Mouse (Mus musculus) gastrocnemius, adult 2 months (tissue): ENCODE results near the gene Ccr8. TPM values are rescaled to one million over a fixed set of nuclear protein-coding genes. Genes with fewer than 3 reads are reported as not detected.

ENCODE experiments used
- DNase-seq: peaks from one replicate; pipeline ENCODE4 v3.0.0; 2022
- H3K27ac ChIP-seq: fragments of 200-600 bp; 2 replicates; pipeline ENCODE4 v1.8.1; 2022; ENCODE audit warnings: mild to moderate bottlenecking
- H3K4me3 ChIP-seq: fragments of 200-600 bp; 2 replicates; pipeline ENCODE4 v1.8.1; 2022; ENCODE audit warnings: mild to moderate bottlenecking, moderate library complexity
- CTCF ChIP-seq: fragments of 200-600 bp; IDR thresholded peaks from 2 replicates; pipeline ENCODE4 v1.8.1; 2022; ENCODE audit warnings: antibody characterized with exemption, mild to moderate bottlenecking, moderate library complexity
- intact Hi-C: fragments of 180-260 bp; cut with DNase I; formaldehyde crosslinking; loops from one replicate; pipeline ENCODE4 v1.15.1; 2025
- total RNA-seq, 2 experiments: library from RNA; stranded (reverse); gene quantifications; 2 replicates each; pipeline ENCODE4 v1.2.3; 2021

The Ccr8 gene
- total RNA-seq, 2 experiments from 2014 or later, result not detected

DNA sequence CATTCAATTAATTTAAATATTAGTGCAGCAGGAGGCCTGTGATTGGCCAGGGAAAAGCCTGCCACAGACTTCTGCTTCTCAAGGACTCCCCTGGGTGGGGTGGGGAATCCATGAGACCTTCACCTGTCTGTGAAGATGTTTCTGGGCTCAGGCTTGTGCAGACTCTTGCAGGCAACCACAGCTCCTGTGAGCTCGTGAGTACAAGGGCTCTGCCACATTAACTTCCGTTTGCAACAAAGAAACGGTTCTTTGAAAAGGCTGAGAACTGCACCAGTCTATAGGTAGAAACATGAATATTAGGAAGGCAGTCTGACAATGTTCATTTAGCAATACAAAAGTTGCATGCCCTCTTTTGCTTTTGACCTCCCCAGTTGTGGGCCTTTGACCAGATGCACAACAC is 13.7 kb upstream of the Ccr8 start:
- no peak for TF ChIP-seq CTCF
- intact Hi-C loops, result loop anchor here (10.0 kb wide), 1 partner anchor 143 kb away; the partner anchor contains the start of genes Gorasp1 and Ttc21a
- Histone ChIP-seq H3K27ac (no peak overlapping the region), H3K4me3 (no peak overlapping the region)
- DNase-seq, result no peak

DNA sequence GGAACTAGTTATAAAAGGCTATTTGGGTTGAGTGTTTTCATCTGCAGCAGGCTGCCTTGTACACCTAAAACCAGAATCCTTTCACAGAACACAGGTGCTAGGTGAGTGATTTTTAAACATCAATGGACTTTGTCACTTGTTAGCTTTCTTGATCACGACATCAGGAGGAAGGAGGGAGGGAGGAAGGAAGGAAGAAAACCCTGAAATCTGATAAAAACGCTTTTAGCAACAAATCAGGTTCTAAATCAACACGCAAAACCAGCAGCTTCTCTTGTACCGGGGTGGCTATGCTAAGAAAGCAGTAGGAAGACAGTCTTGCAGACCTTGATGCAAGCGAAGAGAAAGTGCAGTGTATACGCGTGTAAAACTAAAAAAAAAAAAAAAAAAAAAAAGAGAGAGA is 12.0 kb upstream of the Ccr8 start:
- DNase-seq, result no peak
- intact Hi-C loops, result loop anchor here (10.0 kb wide), 1 partner anchor 145 kb away; the partner anchor contains the start of genes Gorasp1 and Ttc21a
- no peak for TF ChIP-seq CTCF
- no peak overlapping the region for H3K4me3 ChIP-seq
- no peak overlapping the region for H3K27ac ChIP-seq

DNA sequence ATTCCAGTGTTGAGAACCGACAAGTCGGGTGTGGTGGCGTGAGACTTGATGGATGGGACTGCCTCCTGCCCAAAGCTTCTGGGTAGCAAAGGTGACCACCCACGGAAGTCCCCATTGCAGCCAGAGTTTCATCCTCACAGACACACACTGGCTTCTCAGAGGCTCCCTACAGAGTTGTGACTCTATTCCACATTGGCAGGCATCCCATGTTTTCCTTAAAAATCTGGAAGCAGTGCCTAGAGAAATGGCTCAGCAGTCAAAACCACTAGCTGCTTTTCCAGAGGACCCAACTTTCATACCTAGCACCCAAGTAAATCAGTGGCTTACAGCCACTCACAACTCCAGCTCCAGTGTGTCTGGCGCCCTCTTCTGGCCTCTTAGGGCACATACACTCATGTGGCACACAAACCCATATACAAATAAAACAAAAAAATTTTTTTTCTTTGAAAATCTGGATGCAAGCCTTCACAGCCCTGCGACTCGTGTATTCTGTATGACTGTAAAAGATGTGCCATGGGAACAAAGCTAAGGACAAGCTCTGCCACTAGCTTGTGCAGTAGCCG is 11.3 kb upstream of the Ccr8 start:
- H3K4me3 ChIP-seq, result no peak overlapping the region
- no peak overlapping the region for H3K27ac ChIP-seq
- TF ChIP-seq CTCF, result peak; percentile 17; the same call in 1 of the 2 replicates
- intact Hi-C loops, result no loop called here
- no peak for DNase-seq

DNA sequence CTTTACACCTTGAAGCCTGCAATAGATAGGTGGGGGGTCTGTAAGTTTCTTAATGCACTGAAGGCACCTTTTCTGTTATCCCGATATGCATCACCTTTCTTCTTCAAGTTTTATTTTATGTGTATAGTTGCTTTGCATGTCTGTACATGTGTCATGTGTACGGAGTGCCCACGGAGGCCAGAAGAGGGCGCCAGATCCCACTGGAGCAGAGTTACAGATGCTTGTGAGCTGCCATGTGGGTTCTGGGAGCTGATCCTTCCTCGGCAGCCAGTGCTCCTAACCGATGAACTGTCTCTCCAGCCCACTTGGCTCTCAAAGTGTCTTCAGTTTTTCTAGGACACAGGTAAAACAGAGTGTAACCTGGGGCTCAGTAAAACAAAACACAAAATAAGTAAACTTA is 10.7 kb upstream of the Ccr8 start:
- DNase-seq, result no peak
- TF ChIP-seq CTCF, result no peak; the same call in 1 of the 2 replicates
- Histone ChIP-seq H3K4me3 (no peak overlapping the region), H3K27ac (no peak overlapping the region)
- intact Hi-C loops, result no loop called here

DNA sequence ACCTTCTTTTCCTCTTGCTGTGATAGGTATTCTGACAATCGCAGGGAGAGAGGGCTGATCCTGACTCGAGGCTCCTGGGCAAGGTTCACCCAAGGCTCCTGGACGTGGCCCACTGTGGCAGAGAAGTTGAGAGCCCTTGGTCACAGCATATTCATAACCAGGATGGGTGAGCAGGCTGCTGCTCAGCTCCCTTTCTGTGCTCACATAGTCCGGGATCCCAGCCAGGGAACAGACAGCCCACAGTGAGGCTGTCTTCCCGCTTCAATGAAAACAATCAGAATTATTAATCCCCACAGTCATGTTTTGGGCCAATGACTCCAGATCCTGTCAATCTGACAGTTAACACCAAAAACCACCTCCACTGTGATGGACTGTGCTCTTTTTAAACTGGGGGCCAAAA is 9.9 kb upstream of the Ccr8 start:
- TF ChIP-seq CTCF, result no peak
- no peak for DNase-seq
- Histone ChIP-seq H3K27ac (no peak overlapping the region), H3K4me3 (no peak overlapping the region)
- intact Hi-C loops, result no loop called here

DNA sequence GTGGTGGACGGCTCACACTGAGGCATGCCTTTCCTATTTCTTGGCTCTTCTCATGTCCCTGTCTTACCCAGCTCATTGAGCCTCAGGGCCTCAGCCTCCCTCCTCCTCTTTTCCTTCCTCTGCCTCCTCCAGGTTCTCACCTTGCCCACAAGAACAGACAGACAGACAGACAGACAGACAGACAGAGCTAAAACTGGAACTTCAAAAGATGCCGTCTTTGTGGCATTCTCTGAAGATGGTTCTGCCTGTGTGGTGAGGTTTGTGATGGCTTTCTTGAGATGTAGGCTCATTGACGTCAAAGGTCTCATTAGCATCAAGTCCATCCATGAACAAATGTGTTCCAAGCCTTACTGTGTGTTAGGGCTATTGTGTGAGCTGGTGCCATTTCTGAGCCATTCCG is 9.2 kb upstream of the Ccr8 start:
- no peak for TF ChIP-seq CTCF
- intact Hi-C loops, result no loop called here
- no peak for DNase-seq
- Histone ChIP-seq H3K4me3 (no peak overlapping the region), H3K27ac (no peak overlapping the region)

DNA sequence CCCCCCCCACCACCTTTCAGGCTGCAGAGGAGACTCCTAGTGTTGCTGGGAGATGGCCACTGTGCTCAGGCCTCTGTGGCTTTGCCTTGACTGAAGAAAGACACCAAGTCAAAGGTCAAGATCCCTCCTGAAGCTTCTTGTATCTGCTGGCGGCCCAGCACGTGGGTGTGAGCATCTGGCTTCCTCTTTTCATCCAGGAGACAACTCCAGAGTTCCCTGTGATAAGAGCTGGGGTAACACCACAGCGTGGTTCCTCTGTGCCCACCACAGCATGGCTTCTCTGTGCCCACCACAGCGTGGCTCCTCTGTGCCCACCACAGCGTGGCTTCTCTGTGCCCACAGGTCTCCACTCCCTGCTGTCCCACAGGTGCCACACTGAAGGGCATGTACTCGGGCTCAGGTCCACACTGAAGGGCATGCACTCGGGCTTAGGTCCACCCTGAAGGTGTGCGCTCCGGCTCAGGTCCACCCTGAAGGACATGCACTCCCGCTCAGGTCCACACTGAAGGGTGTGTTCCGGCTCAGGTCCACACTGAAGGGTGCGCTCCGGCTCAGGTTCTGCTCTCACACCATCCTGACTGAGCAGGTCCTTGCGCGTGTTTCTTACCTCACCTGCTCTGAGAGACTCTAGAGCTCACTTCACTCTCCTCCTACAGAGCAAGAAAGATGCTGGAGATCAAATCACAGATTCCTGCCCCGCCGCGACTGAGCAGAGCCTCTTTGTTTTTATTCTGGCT is 8.6 kb upstream of the Ccr8 start:
- DNase-seq, result no peak
- Histone ChIP-seq H3K27ac (no peak overlapping the region), H3K4me3 (no peak overlapping the region)
- intact Hi-C loops, result no loop called here
- TF ChIP-seq CTCF, result no peak

DNA sequence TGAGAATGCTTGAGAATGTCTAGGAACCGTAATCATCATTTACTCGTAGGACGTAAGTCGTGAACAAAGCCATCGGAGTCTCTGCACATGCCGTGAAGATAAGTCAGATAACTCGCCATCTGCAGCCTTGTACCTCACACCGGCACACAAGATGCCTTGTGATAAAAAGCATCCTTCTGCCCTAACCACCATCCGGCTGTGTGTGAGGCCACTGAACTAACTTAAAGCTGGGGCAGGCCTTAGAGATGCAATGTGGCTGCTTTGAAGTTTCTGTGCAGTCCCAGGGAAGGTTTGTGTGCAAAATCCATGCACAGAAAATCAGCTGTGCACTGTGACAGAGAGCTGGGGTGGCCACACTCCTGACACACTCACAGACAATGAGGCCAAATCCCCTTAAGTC is 7.5 kb upstream of the Ccr8 start:
- Histone ChIP-seq H3K27ac (no peak overlapping the region), H3K4me3 (no peak overlapping the region)
- TF ChIP-seq CTCF, result no peak
- DNase-seq, result no peak
- intact Hi-C loops, result no loop called here

DNA sequence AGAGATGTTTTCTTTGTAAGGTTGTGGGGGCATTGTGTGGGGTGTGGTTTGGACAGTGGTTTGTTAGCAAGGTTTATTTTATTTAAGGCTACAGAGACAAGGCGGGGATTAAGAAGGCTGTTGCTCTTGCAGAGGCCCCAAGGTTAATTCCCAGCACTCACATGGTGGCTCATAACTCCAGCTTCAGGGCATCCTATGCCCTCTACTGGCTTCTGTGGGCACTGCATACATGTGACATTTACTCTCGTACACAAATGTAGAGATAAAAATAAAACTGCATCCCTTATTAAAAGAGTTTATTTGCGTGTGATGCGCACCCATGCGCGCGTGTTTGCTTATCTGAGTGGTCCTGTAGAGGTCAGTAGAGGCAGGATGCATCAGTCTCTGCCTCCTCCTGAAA is 2.8 kb upstream of the Ccr8 start:
- Histone ChIP-seq H3K4me3 (no peak overlapping the region), H3K27ac (no peak overlapping the region)
- intact Hi-C loops, result no loop called here
- no peak for DNase-seq
- peak; percentile 7; the same call in 1 of the 2 replicates for TF ChIP-seq CTCF

DNA sequence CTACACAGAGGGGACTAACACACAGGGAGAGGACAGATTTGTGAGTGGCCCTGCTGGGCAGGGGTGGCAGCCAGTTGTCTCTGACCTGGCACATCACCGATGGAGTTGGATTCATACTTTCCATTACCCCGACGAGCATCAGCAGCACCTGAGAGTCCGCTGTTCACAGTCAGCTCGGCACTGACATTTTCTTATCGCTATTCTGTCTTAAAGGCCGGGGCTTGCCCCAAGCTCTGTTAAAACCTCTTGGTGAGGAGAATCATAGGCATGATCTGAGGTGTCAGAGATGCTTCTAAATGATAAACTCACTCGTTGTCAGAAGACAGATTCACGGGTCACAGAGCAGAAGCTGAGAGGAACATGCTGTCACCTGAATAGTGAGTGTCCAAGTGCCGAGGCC is 828 bp upstream of the Ccr8 start:
- intact Hi-C loops, result no loop called here
- TF ChIP-seq CTCF, result no peak
- Histone ChIP-seq H3K27ac (no peak overlapping the region), H3K4me3 (no peak overlapping the region)
- DNase-seq, result no peak

DNA sequence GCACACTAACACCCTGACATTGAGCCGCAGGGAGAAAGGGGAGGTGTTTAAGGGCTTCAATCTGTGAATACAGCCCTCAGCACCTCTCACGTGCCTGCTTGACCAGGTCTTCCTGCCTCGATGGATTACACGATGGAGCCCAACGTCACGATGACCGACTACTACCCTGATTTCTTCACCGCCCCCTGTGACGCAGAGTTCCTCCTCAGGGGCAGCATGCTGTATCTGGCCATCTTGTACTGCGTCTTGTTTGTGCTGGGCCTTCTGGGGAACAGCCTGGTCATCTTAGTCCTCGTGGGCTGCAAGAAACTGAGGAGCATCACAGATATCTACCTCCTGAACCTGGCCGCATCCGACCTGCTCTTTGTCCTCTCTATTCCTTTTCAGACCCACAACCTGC is 1.8 kb downstream of the Ccr8 start:
- TF ChIP-seq CTCF, result no peak
- no peak for DNase-seq
- intact Hi-C loops, result no loop called here
- Histone ChIP-seq H3K4me3 (no peak overlapping the region), H3K27ac (no peak overlapping the region)

DNA sequence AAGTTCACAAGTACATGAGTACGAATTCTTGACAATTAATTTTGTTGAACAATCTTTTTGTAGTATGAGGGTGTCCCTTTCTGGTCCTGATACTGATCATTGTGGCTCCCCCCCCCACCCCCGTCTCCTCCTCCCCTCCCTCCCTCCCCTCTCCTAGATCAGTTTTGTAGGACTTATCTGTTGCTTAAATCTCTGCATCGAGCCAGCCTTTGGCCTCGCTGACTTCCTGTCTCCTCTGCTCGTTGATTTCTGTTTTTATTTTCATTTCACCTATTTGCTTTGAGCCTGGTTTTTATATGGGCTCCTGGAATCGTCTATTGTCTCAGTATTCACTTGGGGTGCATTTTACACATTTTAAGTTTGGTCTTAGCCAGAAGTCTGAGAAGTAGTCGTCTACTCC is 4.0 kb downstream of the Ccr8 start:
- TF ChIP-seq CTCF, result no peak
- intact Hi-C loops, result no loop called here

DNA sequence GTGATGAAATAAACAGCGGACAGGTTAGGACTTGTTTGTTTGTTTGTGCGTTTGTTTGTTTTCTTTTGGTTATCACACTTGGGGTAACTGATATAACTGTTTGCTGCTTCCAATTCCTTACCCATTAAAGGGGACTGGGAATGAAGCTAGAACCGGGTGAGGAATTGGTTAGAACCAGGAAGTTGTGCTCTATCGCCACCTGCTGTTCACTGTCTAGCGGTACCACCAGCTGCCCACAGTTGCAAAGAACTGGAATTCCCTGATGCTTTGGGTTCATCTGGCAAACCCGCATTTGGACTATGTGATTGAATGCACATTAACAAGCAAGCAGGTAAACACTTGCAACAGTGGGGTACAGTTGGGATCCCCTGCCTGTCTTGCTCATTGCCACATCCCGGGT is 6.8 kb downstream of the Ccr8 start:
- intact Hi-C loops, result loop anchor here (1.0 kb wide), 1 partner anchor 71 kb away; no protein-coding TSS in a partner anchor
- peak; percentile 87 for TF ChIP-seq CTCF
- H3K4me3 ChIP-seq, result no peak overlapping the region
- DNase-seq, result peak; percentile 65
- no peak overlapping the region for H3K27ac ChIP-seq

More for the DNA sequence above, 4.0 kb downstream of the Ccr8 start:
- no peak overlapping the region for H3K4me3 ChIP-seq
- no peak overlapping the region for H3K27ac ChIP-seq
- no peak for DNase-seq

DNA sequence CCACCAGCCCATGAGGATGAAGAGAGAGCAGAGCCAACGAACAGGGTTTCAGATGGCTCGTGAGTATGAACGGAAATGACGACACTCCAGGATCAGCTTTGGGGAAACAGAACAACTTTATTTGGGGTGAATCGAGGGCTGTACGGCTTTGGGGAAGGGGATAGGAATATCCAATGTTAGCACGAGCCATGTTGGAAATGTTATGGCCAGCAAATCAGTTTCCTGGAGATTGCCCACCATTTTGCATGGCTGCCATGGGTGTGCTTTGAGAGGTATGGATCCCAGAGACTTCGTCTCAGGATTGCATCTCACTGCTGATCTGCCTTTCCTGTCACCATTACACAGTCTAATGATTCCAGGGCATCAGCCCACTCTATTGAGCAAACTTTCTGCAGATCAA is 7.4 kb downstream of the Ccr8 start:
- intact Hi-C loops, result no loop called here
- no peak for DNase-seq
- no peak overlapping the region for H3K27ac ChIP-seq
- TF ChIP-seq CTCF, result no peak
- no peak overlapping the region for H3K4me3 ChIP-seq
